Mouse (Mus musculus): ENCODE results near the gene Gm47289.

DNA sequence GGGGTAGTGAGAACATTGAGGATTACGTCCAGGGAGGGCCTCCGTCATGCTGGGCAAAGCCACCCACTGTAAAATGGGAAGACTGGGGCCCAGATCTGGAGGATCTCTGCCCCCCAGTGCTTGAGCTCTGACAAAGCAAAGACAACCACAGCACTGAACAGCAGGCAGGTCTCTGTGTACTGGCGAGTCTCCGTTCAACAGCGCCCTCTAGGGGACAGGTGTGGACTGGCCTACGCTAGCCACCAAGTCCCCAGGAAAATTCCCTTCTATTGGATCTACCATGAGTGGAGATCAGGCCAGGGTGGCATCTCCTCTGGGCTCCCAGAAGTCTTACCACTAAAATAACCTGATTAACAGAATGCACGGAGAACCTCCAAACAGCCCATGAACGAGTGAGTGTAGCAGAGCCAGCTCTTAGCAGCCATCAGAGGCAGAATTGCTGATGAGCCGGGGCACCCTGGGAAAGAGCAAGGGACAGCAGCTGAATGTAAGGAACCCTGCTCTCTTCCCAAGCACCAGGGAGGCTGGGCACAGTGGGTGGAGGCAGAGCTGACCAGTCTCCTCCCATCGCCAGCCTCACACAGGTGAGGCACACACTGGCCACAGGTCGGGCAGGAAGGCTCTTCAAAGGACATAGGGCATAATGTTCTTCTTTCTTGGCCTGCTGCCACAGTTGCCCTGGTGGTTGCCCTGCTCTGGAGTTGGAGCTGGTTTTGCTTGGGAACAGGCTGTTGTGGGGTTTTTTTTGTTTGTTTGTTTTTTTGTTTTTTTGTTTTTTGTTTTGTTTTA, 33.4 kb downstream of the Gm47289 start:
- peak; percentile 69 for TF ChIP-seq CTCF (IDR thresholded peaks at IDR 0.05)
- TF ChIP-seq POLR2A (IDR thresholded peaks at IDR 0.05; ENCODE audit: insufficient read depth, low read depth, low read length): no peak
